Mouse (Mus musculus) cerebral cortex, adult 2 months (tissue): ENCODE results near the gene Snph.

Source experiments
- WGBS: fragments of 180-500 bp; shearing (Covaris S2); methylation state at CpG from one replicate; pipeline ENCODE4 v1.1.7; 2018; 5-methylcytosine and 5-hydroxymethylcytosine counted together

Snph gene

GRCm38 (mm10) chr2:151632159-151632814 lies at the start of gene Snph:
TSS of gene Snph (minus strand) at chr2:151632593.
- under 1% methylated on average over 47 of the region's 47 CpGs for WGBS

- WGBS: 61% methylated on average over 2 of the region's 2 CpGs
Measured at GRCm38 (mm10) chr2:151676234-151676633, 43.8 kb upstream of the Snph start.

- WGBS: 53% methylated on average over 1 of the region's 1 CpGs
Measured at GRCm38 (mm10) chr2:151670968-151671329, 38.6 kb upstream of the Snph start.

GRCm38 (mm10) chr2:151670026-151670967 lies 37.9 kb upstream of the Snph start:
- WGBS: 35% methylated on average over 48 of the region's 48 CpGs

GRCm38 (mm10) chr2:151668433-151668832 lies 36.0 kb upstream of the Snph start, which contains the start of gene Rad21l:
TSS of gene Rad21l (minus strand) at chr2:151668533.
- WGBS: 82% methylated on average over 3 of the region's 3 CpGs

- WGBS: 76% methylated on average over 1 of the region's 1 CpGs
Measured at GRCm38 (mm10) chr2:151652053-151652452, 19.7 kb upstream of the Snph start.

GRCm38 (mm10) chr2:151636015-151636402 lies 3.6 kb upstream of the Snph start:
- WGBS: 52% methylated on average over 2 of the region's 2 CpGs

- WGBS: 29% methylated on average over 9 of the region's 9 CpGs
Measured at GRCm38 (mm10) chr2:151635362-151636014, 3.1 kb upstream of the Snph start.

- WGBS: 20% methylated on average over 2 of the region's 2 CpGs
Measured at GRCm38 (mm10) chr2:151634903-151635302, 2.5 kb upstream of the Snph start.

GRCm38 (mm10) chr2:151632982-151633381 lies 589 bp upstream of the Snph start:
- 87% methylated on average over 5 of the region's 5 CpGs for WGBS

GRCm38 (mm10) chr2:151631406-151632158 lies 811 bp downstream of the Snph start:
- WGBS: 5% methylated on average over 22 of the region's 22 CpGs

GRCm38 (mm10) chr2:151629310-151629709 lies 3.1 kb downstream of the Snph start:
- WGBS: 31% methylated on average over 7 of the region's 7 CpGs

- 41% methylated on average over 3 of the region's 3 CpGs for WGBS
Measured at GRCm38 (mm10) chr2:151628011-151628410, 4.4 kb downstream of the Snph start.

- WGBS: 86% methylated on average over 7 of the region's 7 CpGs
Measured at GRCm38 (mm10) chr2:151626296-151626695, 6.1 kb downstream of the Snph start.

- 44% methylated on average over 3 of the region's 3 CpGs for WGBS
Measured at GRCm38 (mm10) chr2:151623776-151624175, 8.6 kb downstream of the Snph start.

GRCm38 (mm10) chr2:151616551-151617329 lies 15.7 kb downstream of the Snph start:
- WGBS: 63% methylated on average over 6 of the region's 6 CpGs

- WGBS: 48% methylated on average over 8 of the region's 8 CpGs
Measured at GRCm38 (mm10) chr2:151615779-151616178, 16.6 kb downstream of the Snph start.

GRCm38 (mm10) chr2:151609974-151610373 lies 22.4 kb downstream of the Snph start:
- 11% methylated on average over 3 of the region's 3 CpGs for WGBS

- 56% methylated on average over 1 of the region's 1 CpGs for WGBS
Measured at GRCm38 (mm10) chr2:151608435-151608834, 24.0 kb downstream of the Snph start.

- WGBS: 11% methylated on average over 11 of the region's 11 CpGs
Measured at GRCm38 (mm10) chr2:151605437-151605987, 26.9 kb downstream of the Snph start.
